Mouse (Mus musculus): Measurements from ENCODE around the gene Mms19. TPM values are rescaled to one million over a fixed set of nuclear protein-coding genes. Genes with fewer than 3 reads are reported as not detected.

The Mms19 gene
- polyA plus RNA-seq, 1 experiment: 83.9 TPM

GRCm38 (mm10) chr19:41935921-41936320, 45.0 kb downstream of the Mms19 start:
- no peak overlapping the region for H3K4me3 ChIP-seq (ENCODE audit: low read depth, low read length)
- H3K9me3 ChIP-seq (replicated peaks; ENCODE audit: control insufficient read depth, insufficient read depth, low read length, poor library complexity, severe bottlenecking): no peaks in the 10 kb centered on the region
- TF ChIP-seq CTCF (IDR thresholded peaks at IDR 0.05; ENCODE audit: low read depth, low read length) (no peak), POLR2A (IDR thresholded peaks at IDR 0.05; ENCODE audit: insufficient read depth, low read length) (no peak), EP300 (IDR thresholded peaks at IDR 0.05; ENCODE audit: insufficient read depth, low read depth, low read length) (no peak)
- no peaks in the 10 kb centered on the region for H3K27me3 ChIP-seq (ENCODE audit: control insufficient read depth, insufficient read depth, low read length, poor library complexity, severe bottlenecking)
- H3K27ac ChIP-seq (ENCODE audit: insufficient read depth, low read length): no peak overlapping the region
- H3K4me1 ChIP-seq (ENCODE audit: control insufficient read depth, insufficient read depth, low read length): no peaks in the 10 kb centered on the region
- no peak overlapping the region for H3K9ac ChIP-seq (ENCODE audit: low read depth, poor library complexity, severe bottlenecking)
- H3K36me3 ChIP-seq (ENCODE audit: control insufficient read depth, insufficient read depth, low read length, poor library complexity, severe bottlenecking): peaks cover 15% of the 10 kb centered on the region

GRCm38 (mm10) chr19:41934124-41934523, 46.8 kb downstream of the Mms19 start:
- Histone ChIP-seq H3K27ac (ENCODE audit: insufficient read depth, low read length) (no peak overlapping the region), H3K9me3 (replicated peaks; ENCODE audit: control insufficient read depth, insufficient read depth, low read length, poor library complexity, severe bottlenecking) (no peaks in the 10 kb centered on the region), H3K9ac (ENCODE audit: low read depth, poor library complexity, severe bottlenecking) (peak overlapping the region; percentile 52), H3K27me3 (ENCODE audit: control insufficient read depth, insufficient read depth, low read length, poor library complexity, severe bottlenecking) (no peaks in the 10 kb centered on the region), H3K4me1 (ENCODE audit: control insufficient read depth, insufficient read depth, low read length) (no peaks in the 10 kb centered on the region), H3K36me3 (ENCODE audit: control insufficient read depth, insufficient read depth, low read length, poor library complexity, severe bottlenecking) (peaks cover 16% of the 10 kb centered on the region), H3K4me3 (ENCODE audit: low read depth, low read length) (peak overlapping the region; percentile 11; the same call in 1 of the 2 replicates)
- TF ChIP-seq EP300 (IDR thresholded peaks at IDR 0.05; ENCODE audit: insufficient read depth, low read depth, low read length) (no peak), POLR2A (IDR thresholded peaks at IDR 0.05; ENCODE audit: insufficient read depth, low read length) (no peak), CTCF (IDR thresholded peaks at IDR 0.05; ENCODE audit: low read depth, low read length) (no peak)

DNA sequence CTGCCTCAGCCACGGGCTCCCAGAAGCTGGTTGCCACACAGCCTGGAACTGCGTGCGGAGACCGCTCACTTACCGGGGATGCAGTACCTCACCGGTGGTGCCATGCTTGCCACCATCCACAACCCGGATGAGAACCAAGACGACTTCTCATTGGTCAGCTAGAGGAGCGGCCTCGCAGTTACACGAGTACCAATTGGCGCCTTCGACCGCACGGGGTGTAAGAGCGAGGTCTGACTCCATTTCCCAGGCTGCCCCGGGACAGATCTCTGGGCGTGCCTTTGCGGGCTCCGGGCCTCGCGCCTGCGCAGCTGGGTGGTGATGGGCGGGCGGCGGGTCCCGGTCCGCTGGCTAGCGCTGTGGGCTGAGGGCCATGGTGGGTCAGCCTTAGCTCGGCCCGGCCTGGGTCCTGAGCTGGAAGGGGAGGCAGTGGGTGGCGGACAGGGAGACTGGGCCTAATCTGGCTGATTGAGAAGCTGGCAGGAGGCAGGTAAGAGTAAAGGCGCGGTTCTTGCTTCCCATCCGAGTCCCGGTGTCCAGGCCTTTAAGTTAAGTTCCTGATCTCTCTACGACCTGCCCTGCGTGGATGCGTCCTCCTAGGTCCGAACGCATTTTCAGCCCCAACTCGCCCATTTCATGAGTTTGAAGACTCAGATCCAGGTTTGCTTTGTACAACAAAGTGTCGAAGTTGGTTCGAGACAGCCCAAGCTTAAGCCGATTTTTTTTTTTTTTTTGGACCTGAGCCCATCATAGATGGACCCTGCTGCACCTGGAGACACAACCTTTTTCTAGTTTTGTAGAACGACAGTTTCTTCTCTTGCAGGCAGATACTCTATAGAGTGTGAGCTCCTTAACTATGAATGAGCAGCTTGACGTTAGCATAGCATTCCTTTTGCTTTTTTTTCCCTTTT, 47.5 kb downstream of the Mms19 start, which contains the start of the genes Exosc1 and Zdhhc16:
Gene Exosc1 (minus strand): TSS at position 245 of the 908 bp plus-strand sequence.
Gene Zdhhc16 (plus strand): TSS at position 302 of the 908 bp plus-strand sequence.
- H3K4me3 ChIP-seq (ENCODE audit: low read depth, low read length): peak within 1 kb of the TSS; percentile 90
- H3K9me3 ChIP-seq (replicated peaks; ENCODE audit: control insufficient read depth, insufficient read depth, low read length, poor library complexity, severe bottlenecking): no peaks in the 10 kb centered on the region
- peak within 1 kb of the TSS; percentile 52 for H3K9ac ChIP-seq (ENCODE audit: low read depth, poor library complexity, severe bottlenecking)
- TF ChIP-seq POLR2A (IDR thresholded peaks at IDR 0.05; ENCODE audit: insufficient read depth, low read length): peak; percentile 51
- no peak for TF ChIP-seq CTCF (IDR thresholded peaks at IDR 0.05; ENCODE audit: low read depth, low read length)
- no peaks in the 10 kb centered on the region for H3K27me3 ChIP-seq (ENCODE audit: control insufficient read depth, insufficient read depth, low read length, poor library complexity, severe bottlenecking)
- H3K4me1 ChIP-seq (ENCODE audit: control insufficient read depth, insufficient read depth, low read length): no peaks in the 10 kb centered on the region
- no peak within 1 kb of the TSS for H3K27ac ChIP-seq (ENCODE audit: insufficient read depth, low read length)
- H3K36me3 ChIP-seq (ENCODE audit: control insufficient read depth, insufficient read depth, low read length, poor library complexity, severe bottlenecking): peaks cover 17% of the 10 kb centered on the region

DNA sequence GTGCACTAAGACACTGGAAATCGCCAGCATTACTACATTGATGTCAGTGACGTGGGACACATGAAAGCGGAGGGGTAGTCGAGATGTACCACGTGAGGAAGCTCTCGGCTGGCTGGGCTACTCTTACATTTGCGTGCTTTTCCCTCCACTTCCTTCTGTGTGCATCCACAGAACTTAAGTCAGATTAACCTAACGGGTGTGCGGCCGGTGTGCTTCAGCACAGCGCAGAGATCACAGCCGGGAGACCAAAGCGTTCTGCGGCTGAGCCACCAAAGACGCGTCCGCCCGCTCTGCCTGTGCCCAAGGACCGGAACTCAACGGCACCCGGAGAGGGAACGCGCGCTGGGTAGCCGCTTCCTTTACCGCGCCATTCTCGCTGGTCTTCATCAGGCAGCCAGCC, 48.3 kb downstream of the Mms19 start:
- Histone ChIP-seq H3K9ac (ENCODE audit: low read depth, poor library complexity, severe bottlenecking) (peak overlapping the region; percentile 52), H3K4me1 (ENCODE audit: control insufficient read depth, insufficient read depth, low read length) (no peaks in the 10 kb centered on the region), H3K9me3 (replicated peaks; ENCODE audit: control insufficient read depth, insufficient read depth, low read length, poor library complexity, severe bottlenecking) (no peaks in the 10 kb centered on the region), H3K27ac (ENCODE audit: insufficient read depth, low read length) (no peak overlapping the region), H3K4me3 (ENCODE audit: low read depth, low read length) (peak overlapping the region; percentile 90), H3K36me3 (ENCODE audit: control insufficient read depth, insufficient read depth, low read length, poor library complexity, severe bottlenecking) (peaks cover 20% of the 10 kb centered on the region), H3K27me3 (ENCODE audit: control insufficient read depth, insufficient read depth, low read length, poor library complexity, severe bottlenecking) (no peaks in the 10 kb centered on the region)
- TF ChIP-seq POLR2A (IDR thresholded peaks at IDR 0.05; ENCODE audit: insufficient read depth, low read length) (no peak), EP300 (IDR thresholded peaks at IDR 0.05; ENCODE audit: insufficient read depth, low read depth, low read length) (no peak), CTCF (IDR thresholded peaks at IDR 0.05; ENCODE audit: low read depth, low read length) (no peak)

DNA sequence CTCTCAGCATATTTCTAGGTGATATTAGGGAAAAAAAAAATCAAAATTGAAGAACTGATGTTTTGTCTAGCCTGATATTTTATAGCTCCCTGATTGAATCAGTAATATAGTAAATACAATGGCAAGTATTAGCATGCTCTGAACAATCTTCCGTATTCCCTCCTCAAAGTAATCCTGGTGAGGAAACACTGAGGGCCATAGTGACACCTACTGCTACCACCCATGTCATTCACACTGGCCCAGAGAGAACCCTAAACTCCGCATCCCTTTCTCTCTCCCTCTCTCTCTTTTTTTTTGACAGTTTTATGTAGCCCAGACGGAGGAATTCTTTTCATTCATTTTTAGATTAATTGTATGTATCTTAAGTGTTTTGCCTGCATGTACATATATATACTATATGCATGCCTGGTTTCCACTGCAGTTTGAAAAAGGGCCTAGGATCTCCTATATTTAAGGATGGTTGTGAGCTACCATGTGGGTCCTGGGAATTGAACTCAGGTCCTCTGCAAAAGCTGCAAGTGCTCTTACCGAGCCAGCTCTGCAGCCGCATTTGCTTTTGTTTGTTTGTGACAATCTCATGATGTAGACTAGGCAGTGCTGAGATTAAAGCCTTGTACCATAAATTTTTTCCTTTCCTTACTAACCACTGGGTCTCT, 60.4 kb downstream of the Mms19 start:
- no peaks in the 10 kb centered on the region for H3K4me1 ChIP-seq (ENCODE audit: control insufficient read depth, insufficient read depth, low read length)
- no peak overlapping the region for H3K9ac ChIP-seq (ENCODE audit: low read depth, poor library complexity, severe bottlenecking)
- no peak for TF ChIP-seq CTCF (IDR thresholded peaks at IDR 0.05; ENCODE audit: low read depth, low read length)
- no peak overlapping the region for H3K4me3 ChIP-seq (ENCODE audit: low read depth, low read length)
- no peaks in the 10 kb centered on the region for H3K27me3 ChIP-seq (ENCODE audit: control insufficient read depth, insufficient read depth, low read length, poor library complexity, severe bottlenecking)
- H3K9me3 ChIP-seq (replicated peaks; ENCODE audit: control insufficient read depth, insufficient read depth, low read length, poor library complexity, severe bottlenecking): no peaks in the 10 kb centered on the region
- H3K36me3 ChIP-seq (ENCODE audit: control insufficient read depth, insufficient read depth, low read length, poor library complexity, severe bottlenecking): peaks cover 53% of the 10 kb centered on the region
- H3K27ac ChIP-seq (ENCODE audit: insufficient read depth, low read length): no peak overlapping the region

DNA sequence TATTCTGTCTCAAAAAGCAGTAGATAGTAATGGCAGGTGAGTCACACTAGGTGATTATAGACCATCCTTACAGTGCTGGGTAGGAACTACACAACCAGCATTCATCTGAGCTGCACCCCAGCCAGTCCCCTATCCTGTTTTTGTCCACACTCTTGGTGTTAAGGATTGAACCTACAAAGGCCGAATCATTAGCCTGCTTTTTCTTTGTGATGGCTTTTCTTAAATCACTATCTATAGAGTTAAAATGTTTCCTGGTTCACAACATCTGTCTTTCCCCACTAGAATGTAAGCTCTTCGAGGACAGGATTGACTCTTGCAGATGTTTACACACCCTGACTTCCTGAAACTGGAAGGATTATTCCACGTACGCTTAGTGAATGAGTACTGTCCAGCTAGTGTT, 61.5 kb downstream of the Mms19 start:
- Histone ChIP-seq H3K4me3 (ENCODE audit: low read depth, low read length) (no peak overlapping the region), H3K4me1 (ENCODE audit: control insufficient read depth, insufficient read depth, low read length) (no peaks in the 10 kb centered on the region), H3K27me3 (ENCODE audit: control insufficient read depth, insufficient read depth, low read length, poor library complexity, severe bottlenecking) (no peaks in the 10 kb centered on the region), H3K27ac (ENCODE audit: insufficient read depth, low read length) (peak overlapping the region; percentile 33; the same call in 1 of the 2 replicates), H3K36me3 (ENCODE audit: control insufficient read depth, insufficient read depth, low read length, poor library complexity, severe bottlenecking) (peaks cover 58% of the 10 kb centered on the region), H3K9me3 (replicated peaks; ENCODE audit: control insufficient read depth, insufficient read depth, low read length, poor library complexity, severe bottlenecking) (no peaks in the 10 kb centered on the region), H3K9ac (ENCODE audit: low read depth, poor library complexity, severe bottlenecking) (no peak overlapping the region)
- no peak for TF ChIP-seq POLR2A (IDR thresholded peaks at IDR 0.05; ENCODE audit: insufficient read depth, low read length)
